Mouse (Mus musculus) liver, embryonic 15.5 days (tissue): ENCODE measurements around the gene Mpv17. TPM values are rescaled to one million over a fixed set of nuclear protein-coding genes. Genes with fewer than 3 reads are reported as not detected.

Experiments used
- ATAC-seq: fragments of 200-750 bp; cut with Nextera tagmentation; 2 replicates; pipeline ENCODE4 v1.8.0; 2017; ENCODE audit warnings: moderate number of reproducible peaks, mild to moderate bottlenecking, moderate library complexity; ENCODE audit not compliant: insufficient read depth
- H3K27ac ChIP-seq: fragments of 300-500 bp; sonication (generic); replicated peaks from 2 replicates; pipeline ENCODE4 v1.5.1; 2015; ENCODE audit warnings: mild to moderate bottlenecking, inconsistent platforms
- H3K27me3 ChIP-seq: fragments of 300-500 bp; sonication (generic); 2 replicates; pipeline ENCODE4 v1.6.1; 2015; ENCODE audit warnings: mild to moderate bottlenecking, inconsistent platforms
- H3K36me3 ChIP-seq: fragments of 300-500 bp; sonication (generic); replicated peaks from 2 replicates; pipeline ENCODE4 v1.6.1; 2015; ENCODE audit warnings: moderate library complexity, mild to moderate bottlenecking, inconsistent platforms
- H3K4me1 ChIP-seq: fragments of 300-500 bp; sonication (generic); replicated peaks from 2 replicates; pipeline ENCODE4 v1.6.1; 2015; ENCODE audit warnings: inconsistent platforms
- H3K4me2 ChIP-seq: fragments of 300-500 bp; sonication (generic); 2 replicates; pipeline ENCODE4 v1.6.1; 2015; ENCODE audit warnings: moderate library complexity, mild to moderate bottlenecking, inconsistent platforms
- H3K4me3 ChIP-seq: fragments of 300-500 bp; sonication (generic); replicated peaks from 2 replicates; pipeline ENCODE4 v1.5.1; 2015; ENCODE audit warnings: mild to moderate bottlenecking, inconsistent platforms
- H3K9ac ChIP-seq: fragments of 300-500 bp; sonication (generic); 2 replicates; pipeline ENCODE4 v1.6.1; 2015; ENCODE audit warnings: moderate library complexity, mild to moderate bottlenecking, inconsistent platforms
- H3K9me3 ChIP-seq: fragments of 300-500 bp; sonication (generic); replicated peaks from 2 replicates; pipeline ENCODE4 v1.6.1; 2016; ENCODE audit warnings: inconsistent platforms
- WGBS: fragments of 180-500 bp; shearing (Covaris S2); methylation state at CpG from one replicate; pipeline ENCODE4 v1.1.7; 2015; ENCODE audit warnings: mixed read lengths; ENCODE audit not compliant: insufficient replicate concordance; 5-methylcytosine and 5-hydroxymethylcytosine counted together
- polyA plus RNA-seq: library from polyadenylated mRNA; unstranded; fragments of >200 nt; fragmentation: Nextera tagmentation; extraction: Ambion mirVana; gene quantifications from 2 replicates; pipeline ENCODE4 v1.2.1, GENCODE M21; 2015

Mpv17 gene
- polyA plus RNA-seq, 1 experiment from 2014 or later: 18.8 TPM

DNA sequence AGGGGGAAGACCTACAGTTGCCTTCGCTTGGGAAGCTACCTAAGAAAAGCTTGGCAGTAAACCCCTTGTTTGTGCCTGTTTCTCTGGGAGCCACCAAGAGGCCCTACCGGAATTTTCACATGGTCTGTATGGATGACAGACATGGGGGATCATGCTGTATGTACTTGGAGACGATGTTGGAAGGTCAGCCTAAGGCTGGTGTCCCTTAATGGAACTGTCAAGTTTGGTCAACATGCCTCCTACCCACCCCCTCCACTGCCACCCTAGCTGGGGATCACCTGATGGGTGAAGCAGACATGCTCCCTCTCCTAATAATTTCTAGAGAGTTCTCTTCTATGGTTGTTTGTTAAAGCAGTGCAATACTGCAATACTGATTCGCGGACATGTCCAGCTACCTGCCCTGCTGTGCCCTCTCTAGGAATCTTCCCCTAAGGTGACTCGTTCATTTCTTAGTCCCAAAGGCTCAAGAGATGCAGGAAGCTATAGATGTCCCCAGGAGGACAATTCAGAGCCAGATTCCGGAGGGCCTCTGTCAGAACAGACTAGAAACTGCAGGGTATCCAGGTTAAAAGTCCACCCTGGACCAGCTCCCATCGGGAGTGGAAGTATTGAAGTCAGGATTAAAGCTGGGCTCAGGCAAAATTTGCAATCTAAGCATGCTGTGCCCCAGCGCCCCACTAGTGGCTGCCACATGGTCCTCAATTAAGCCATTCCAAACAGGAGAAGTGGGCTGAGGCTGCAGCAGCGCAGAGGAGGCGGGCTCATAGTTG lies 58.2 kb downstream of the Mpv17 start:
- WGBS: 23% methylated on average over 11 of the region's 11 CpGs
- ATAC-seq: no peak
- peak overlapping the region; percentile 65 for H3K4me2 ChIP-seq
- no peaks in the 10 kb centered on the region for H3K36me3 ChIP-seq
- no peak overlapping the region for H3K9ac ChIP-seq
- H3K4me1 ChIP-seq: peaks cover 19% of the 10 kb centered on the region
- no peak overlapping the region for H3K27ac ChIP-seq
- peaks cover 95% of the 10 kb centered on the region for H3K27me3 ChIP-seq
- no peaks in the 10 kb centered on the region for H3K9me3 ChIP-seq
- peak overlapping the region; percentile 44 for H3K4me3 ChIP-seq

DNA sequence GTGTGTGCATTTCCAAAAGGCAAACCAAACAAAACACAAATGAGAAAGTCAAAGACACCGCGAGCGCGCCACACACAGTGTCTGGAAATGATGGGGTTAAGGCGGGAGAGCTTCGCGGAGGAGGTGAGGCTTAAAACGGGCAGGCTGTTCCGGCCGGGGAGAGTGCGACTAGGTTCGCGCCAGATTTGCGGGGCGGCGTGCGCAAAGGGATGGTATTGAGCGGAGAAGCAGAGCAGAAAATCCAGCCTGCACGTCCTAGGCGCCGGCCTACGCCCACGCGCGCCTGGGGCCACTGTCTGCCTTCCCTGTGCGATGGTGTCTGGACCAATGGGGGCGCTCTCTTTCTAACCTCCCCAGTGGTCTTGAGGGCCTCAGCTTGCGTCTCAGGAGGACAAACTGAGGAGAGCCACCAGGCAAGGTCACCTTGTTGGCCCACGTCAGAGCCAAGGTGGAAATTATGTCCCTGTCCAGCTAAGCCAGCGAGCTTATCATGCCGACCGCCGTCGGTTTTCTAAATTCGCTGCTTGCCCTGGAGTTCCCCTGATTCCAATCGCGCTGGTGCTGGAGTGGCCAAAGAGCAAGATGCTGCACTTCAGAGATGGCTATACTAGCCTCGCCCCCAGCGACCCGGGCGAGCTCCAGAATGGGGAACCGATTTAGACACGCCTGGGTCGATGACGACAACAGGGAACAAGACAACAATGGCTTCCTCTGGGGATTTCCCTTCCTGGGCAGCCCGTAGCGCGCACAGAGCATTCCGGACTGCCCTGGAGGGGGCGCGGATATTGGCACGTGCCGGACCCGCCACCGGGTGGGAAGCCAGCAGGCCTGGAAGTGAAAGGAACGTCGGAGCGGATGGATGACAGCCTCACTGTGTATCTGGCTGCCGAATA lies 59.0 kb downstream of the Mpv17 start:
- no peak overlapping the region for H3K27ac ChIP-seq
- H3K27me3 ChIP-seq: peaks cover 99% of the 10 kb centered on the region
- no peak overlapping the region for H3K9ac ChIP-seq
- H3K4me2 ChIP-seq: peak overlapping the region; percentile 65
- H3K4me1 ChIP-seq: peaks cover 19% of the 10 kb centered on the region
- no peak for ATAC-seq
- H3K4me3 ChIP-seq: peak overlapping the region; percentile 44
- under 1% methylated on average over 59 of the region's 59 CpGs for WGBS
- no peaks in the 10 kb centered on the region for H3K9me3 ChIP-seq
- H3K36me3 ChIP-seq: no peaks in the 10 kb centered on the region

DNA sequence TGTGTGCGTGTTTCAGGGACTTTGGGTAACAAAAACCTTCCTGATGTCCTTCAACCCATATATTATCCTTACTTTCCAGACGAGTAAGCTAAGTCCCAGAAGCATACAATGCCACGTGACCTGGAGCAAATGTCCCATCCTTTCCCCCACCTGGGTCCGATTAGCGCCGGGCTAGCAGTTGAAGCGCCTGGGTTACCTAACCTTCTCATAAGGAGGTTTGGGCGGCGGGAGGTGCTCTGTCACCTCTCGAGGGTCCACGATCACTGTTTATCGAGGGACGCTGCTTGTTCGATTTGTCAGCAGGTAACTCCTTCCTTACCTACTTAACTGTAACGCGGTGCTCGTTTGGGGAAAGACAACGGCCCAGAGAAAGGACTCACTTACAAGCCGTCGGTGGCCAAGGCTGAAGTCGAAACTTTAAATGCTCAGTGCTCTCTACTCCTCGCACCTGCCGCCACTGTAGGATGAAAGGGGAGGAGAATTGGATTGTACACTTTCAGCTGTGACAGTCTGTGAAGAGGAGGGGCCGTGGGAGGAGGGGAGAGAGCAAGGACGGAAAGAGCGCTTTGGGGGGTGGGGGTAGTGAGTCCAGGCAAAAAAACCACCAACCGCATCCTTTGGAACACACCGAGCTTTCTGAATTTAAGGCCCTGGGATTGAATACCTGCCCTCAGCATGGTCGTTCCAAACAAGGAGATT lies 59.8 kb downstream of the Mpv17 start:
- Histone ChIP-seq H3K9ac (no peak overlapping the region), H3K36me3 (no peaks in the 10 kb centered on the region), H3K9me3 (no peaks in the 10 kb centered on the region), H3K4me2 (peak overlapping the region; percentile 65), H3K27me3 (peaks cover 99% of the 10 kb centered on the region), H3K27ac (no peak overlapping the region), H3K4me3 (peak overlapping the region; percentile 44), H3K4me1 (peaks cover 19% of the 10 kb centered on the region)
- WGBS: 2% methylated on average over 29 of the region's 29 CpGs
- ATAC-seq: no peak

DNA sequence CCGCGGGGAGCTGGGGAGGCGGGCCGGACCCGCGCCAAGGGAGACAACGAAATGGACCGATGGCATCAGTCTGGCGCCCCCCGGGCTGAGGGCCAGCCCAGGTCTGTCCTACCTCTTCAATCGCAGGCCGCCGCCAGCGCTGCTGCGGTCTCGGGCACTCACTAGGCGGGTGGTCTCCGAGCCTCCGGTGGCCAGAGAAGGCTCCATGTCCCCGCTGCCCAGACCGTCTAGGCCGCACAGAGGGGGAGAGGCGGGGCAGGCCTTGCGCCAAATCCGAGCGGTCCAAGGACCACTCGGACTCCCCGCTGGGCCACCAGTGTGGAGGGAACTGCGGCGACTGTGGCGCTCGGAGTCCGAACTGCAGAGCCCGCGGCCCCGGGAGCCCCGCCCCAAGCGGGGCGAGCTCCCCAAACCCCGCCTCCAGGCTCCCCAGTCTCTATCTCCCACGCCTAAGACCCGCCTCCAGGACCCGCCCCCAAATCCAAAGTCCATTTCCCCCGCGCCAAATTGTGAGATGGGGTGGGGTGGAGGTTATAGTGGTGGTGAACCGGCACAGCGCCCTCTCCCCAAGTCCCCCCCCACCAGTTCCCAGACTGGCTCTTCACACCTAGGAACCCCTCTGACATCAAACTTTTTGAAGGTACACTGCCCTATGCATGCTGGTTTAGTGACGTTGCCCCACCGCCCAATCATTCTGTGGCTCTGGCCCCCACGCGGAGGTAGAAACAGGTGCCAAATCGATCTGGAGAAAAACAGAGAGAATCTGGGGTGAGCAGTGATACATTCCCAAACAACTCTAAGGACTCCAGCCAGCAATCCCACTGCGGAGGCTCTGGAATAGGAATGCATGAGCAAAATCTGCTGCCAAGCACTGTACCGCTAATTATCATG lies 60.7 kb downstream of the Mpv17 start:
- no peak overlapping the region; the same call in 1 of the 2 replicates for H3K9ac ChIP-seq
- no peaks in the 10 kb centered on the region for H3K36me3 ChIP-seq
- WGBS: 2% methylated on average over 54 of the region's 54 CpGs

DNA sequence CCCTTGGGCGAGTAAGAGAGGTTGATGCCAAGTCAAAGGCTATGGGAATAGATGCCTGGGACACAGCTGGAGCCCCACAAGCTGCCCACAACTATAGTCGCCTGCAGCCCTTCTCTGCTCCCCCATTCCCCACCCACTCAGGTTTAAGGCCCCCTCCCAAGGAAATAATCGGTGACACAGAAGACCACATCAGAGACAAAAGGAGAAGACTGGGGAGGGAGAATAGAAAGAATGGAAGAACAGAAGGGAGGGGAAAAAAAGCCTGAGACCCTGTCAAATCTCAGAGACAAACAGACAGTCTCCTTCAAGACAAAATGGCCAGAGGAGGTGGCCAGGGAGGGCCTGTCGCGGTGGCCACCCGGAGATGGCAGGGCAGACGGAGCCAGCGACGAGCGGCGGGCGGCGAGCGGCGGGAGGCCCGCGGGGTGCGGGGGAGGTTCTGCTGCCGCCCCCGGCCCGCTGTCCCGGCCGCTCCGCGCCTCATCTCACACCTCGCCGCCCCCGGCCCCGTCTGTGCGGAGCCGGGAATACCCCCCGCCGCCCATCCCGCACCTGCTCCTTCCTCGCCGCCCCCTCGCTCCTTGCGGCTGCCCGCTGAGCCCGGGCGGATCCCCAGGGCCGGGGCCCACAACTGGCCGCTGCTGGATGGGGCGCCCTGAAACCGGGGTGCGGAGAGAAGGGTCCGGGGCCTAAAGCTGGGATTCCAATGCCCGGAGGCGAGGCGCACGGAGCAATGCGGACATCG lies 61.6 kb downstream of the Mpv17 start:
- peak overlapping the region; percentile 65 for H3K4me2 ChIP-seq
- WGBS: 4% methylated on average over 53 of the region's 53 CpGs
- ATAC-seq: no peak
- H3K4me3 ChIP-seq: peak overlapping the region; percentile 44
- H3K4me1 ChIP-seq: peaks cover 19% of the 10 kb centered on the region
- H3K36me3 ChIP-seq: no peaks in the 10 kb centered on the region
- H3K27me3 ChIP-seq: peaks cover 99% of the 10 kb centered on the region
- no peaks in the 10 kb centered on the region for H3K9me3 ChIP-seq
- no peak overlapping the region for H3K27ac ChIP-seq
- H3K9ac ChIP-seq: no peak overlapping the region

More for the DNA sequence above, 60.7 kb downstream of the Mpv17 start:
- Histone ChIP-seq H3K27ac (no peak overlapping the region), H3K4me2 (peak overlapping the region; percentile 65), H3K4me3 (peak overlapping the region; percentile 44), H3K27me3 (peaks cover 99% of the 10 kb centered on the region), H3K4me1 (peaks cover 19% of the 10 kb centered on the region), H3K9me3 (no peaks in the 10 kb centered on the region)
- peak; percentile 42; the same call in 1 of the 2 replicates for ATAC-seq

Other genes with a start within 250 kb of the Mpv17 start
- 312 and 329 TPM in 2 replicates for gene Ost4, start 246.5 kb downstream of the Mpv17 start, polyA plus RNA-seq
- gene Emilin1, start 240.8 kb downstream of the Mpv17 start, polyA plus RNA-seq: 37.6 and 46.8 TPM in 2 replicates
- gene Khk, start 232.8 kb downstream of the Mpv17 start, polyA plus RNA-seq: 33.1 and 35.9 TPM in 2 replicates
- 4.0 and 4.5 TPM in 2 replicates for gene Cgref1, start 208.7 kb downstream of the Mpv17 start, polyA plus RNA-seq
- 97.0 and 110 TPM in 2 replicates for gene Preb, start 193.9 kb downstream of the Mpv17 start, polyA plus RNA-seq
- gene Tcf23, start 185.6 kb downstream of the Mpv17 start, polyA plus RNA-seq: 0.05 and 0.08 TPM in 2 replicates
- gene Atraid, start 105.9 kb downstream of the Mpv17 start, polyA plus RNA-seq: 55.8 and 58.8 TPM in 2 replicates
- 3.1 and 3.7 TPM in 2 replicates for gene Slc5a6, start 105.3 kb downstream of the Mpv17 start, polyA plus RNA-seq
- 14.1 and 14.6 TPM in 2 replicates for gene Cad, start 99.5 kb downstream of the Mpv17 start, polyA plus RNA-seq
- gene Dnajc5g, start 48.0 kb downstream of the Mpv17 start, polyA plus RNA-seq: not detected in 2 replicates
- gene Slc30a3, start 46.0 kb downstream of the Mpv17 start, polyA plus RNA-seq: 0.35 and 0.38 TPM in 2 replicates
- 0.52 and 1.0 TPM in 2 replicates for gene Trim54, start 37.5 kb downstream of the Mpv17 start, polyA plus RNA-seq
- gene Ucn, start 15.4 kb downstream of the Mpv17 start, polyA plus RNA-seq: not detected in 2 replicates
- gene Gm29609, start 25.7 kb upstream of the Mpv17 start, polyA plus RNA-seq: 0.33 and 0.74 TPM in 2 replicates
- gene Gtf3c2, start 25.9 kb upstream of the Mpv17 start, polyA plus RNA-seq: 28.8 and 31.5 TPM in 2 replicates
- gene Snx17, start 39.0 kb upstream of the Mpv17 start, polyA plus RNA-seq: 40.2 and 41.6 TPM in 2 replicates
- gene Eif2b4, start 39.2 kb upstream of the Mpv17 start, polyA plus RNA-seq: 41.2 and 47.3 TPM in 2 replicates
- 2.6 and 3.1 TPM in 2 replicates for gene Zfp513, start 48.1 kb upstream of the Mpv17 start, polyA plus RNA-seq
- 110 and 117 TPM in 2 replicates for gene Ppm1g, start 66.4 kb upstream of the Mpv17 start, polyA plus RNA-seq
- gene Nrbp1, start 86.6 kb upstream of the Mpv17 start, polyA plus RNA-seq: 47.5 and 48.1 TPM in 2 replicates
- gene Gm9970, start 87.0 kb upstream of the Mpv17 start, polyA plus RNA-seq: 0.23 TPM in 1 of 2 replicates, not detected in the other
- gene Krtcap3, start 97.4 kb upstream of the Mpv17 start, polyA plus RNA-seq: 3.9 and 4.9 TPM in 2 replicates
- 3.9 and 4.5 TPM in 2 replicates for gene Ift172, start 136.9 kb upstream of the Mpv17 start, polyA plus RNA-seq
- gene Fndc4, start 141.8 kb upstream of the Mpv17 start, polyA plus RNA-seq: 4.5 and 4.6 TPM in 2 replicates
- gene Gckr, start 143.2 kb upstream of the Mpv17 start, polyA plus RNA-seq: 19.4 and 25.0 TPM in 2 replicates